Mouse (Mus musculus): ENCODE measurements around the gene Sirt2.

- no peak for TF ChIP-seq CTCF (IDR thresholded peaks at IDR 0.05; ENCODE audit: extremely low read depth, insufficient read length, insufficient replicate concordance, low read depth, low read length)
- peak; percentile 74 for TF ChIP-seq POLR2A (IDR thresholded peaks at IDR 0.05; ENCODE audit: low read depth, low read length)
These were observed 65.6 kb downstream of the Sirt2 start for GRCm38 (mm10) chr7:28832137-28832536.
